Mouse (Mus musculus) embryonic facial prominence, embryonic 11.5 days (tissue): ENCODE measurements around the gene Slc39a10. TPM values are rescaled to one million over a fixed set of nuclear protein-coding genes. Genes with fewer than 3 reads are reported as not detected.

ENCODE experiments used
- ATAC-seq: fragments of 200-750 bp; cut with Nextera tagmentation; replicated peaks from 2 replicates; pipeline ENCODE4 v1.8.0; 2017; ENCODE audit warnings: low read depth; ENCODE audit not compliant: insufficient number of reproducible peaks, low FRiP score, low TSS enrichment
- DNase-seq: peaks from one replicate; pipeline ENCODE4 v3.0.0-alpha.2; 2015; ENCODE audit warnings: low spot score
- H3K27ac ChIP-seq: fragments of 300-500 bp; sonication (generic); replicated peaks from 2 replicates; pipeline ENCODE4 v1.5.1; 2014; ENCODE audit warnings: mild to moderate bottlenecking, low read depth, low read length, control low read depth
- H3K27me3 ChIP-seq: fragments of 300-500 bp; sonication (generic); 2 replicates; pipeline ENCODE4 v1.6.1; 2014; ENCODE audit warnings: mild to moderate bottlenecking, low read length, moderate library complexity, mixed read lengths; ENCODE audit not compliant: control insufficient read depth, insufficient read depth
- H3K36me3 ChIP-seq: fragments of 300-500 bp; sonication (generic); replicated peaks from 2 replicates; pipeline ENCODE4 v1.6.1; 2014; ENCODE audit warnings: low read depth, mild to moderate bottlenecking, low read length, moderate library complexity, mixed read lengths; ENCODE audit not compliant: control insufficient read depth, insufficient read depth
- H3K4me1 ChIP-seq: fragments of 300-500 bp; sonication (generic); 2 replicates; pipeline ENCODE4 v1.6.1; 2014; ENCODE audit warnings: low read length, mixed read lengths; ENCODE audit not compliant: control insufficient read depth, insufficient read depth
- H3K4me2 ChIP-seq: fragments of 300-500 bp; sonication (generic); 2 replicates; pipeline ENCODE4 v1.6.1; 2014; ENCODE audit warnings: low read depth, mild to moderate bottlenecking, control low read depth, low read length, moderate library complexity
- H3K4me3 ChIP-seq: fragments of 300-500 bp; sonication (generic); 2 replicates; pipeline ENCODE4 v1.5.1; 2014; ENCODE audit warnings: low read depth, low read length, control low read depth
- H3K9ac ChIP-seq: fragments of 300-500 bp; sonication (generic); replicated peaks from 2 replicates; pipeline ENCODE4 v1.6.1; 2014; ENCODE audit warnings: mild to moderate bottlenecking, control low read depth, low read length
- H3K9me3 ChIP-seq: fragments of 300-500 bp; sonication (generic); replicated peaks from 2 replicates; pipeline ENCODE4 v1.6.1; 2016; ENCODE audit warnings: mild to moderate bottlenecking, low read length, inconsistent platforms, mixed read lengths; ENCODE audit not compliant: control insufficient read depth
- WGBS: fragments of 180-500 bp; shearing (Covaris S2); extraction: QIAGEN DNeasy Blood & Tissue Kit; methylation state at CpG from one replicate; pipeline ENCODE4 v1.1.7; 2014; 5-methylcytosine and 5-hydroxymethylcytosine counted together
- polyA plus RNA-seq: library from polyadenylated mRNA; unstranded; fragments of >200 nt; fragmentation: Nextera tagmentation; extraction: Ambion mirVana; gene quantifications from 2 replicates; pipeline ENCODE4 v1.2.1, GENCODE M21; 2014

Slc39a10 gene
- 83.6 and 96.2 TPM in 2 replicates for polyA plus RNA-seq

GRCm38 (mm10) chr1:46892752-46893151 lies at the start of gene Slc39a10:
Gene Slc39a10, minus strand, starts transcription at chr1:46892852.
- Histone ChIP-seq H3K27me3 (no peaks in the 10 kb centered on the region), H3K9me3 (no peaks in the 10 kb centered on the region), H3K4me2 (no peak within 1 kb of the TSS), H3K4me3 (no peak within 1 kb of the TSS), H3K36me3 (no peaks in the 10 kb centered on the region), H3K4me1 (no peaks in the 10 kb centered on the region), H3K27ac (no peak within 1 kb of the TSS), H3K9ac (no peak within 1 kb of the TSS)
- WGBS = 63% methylated on average over 3 of the region's 3 CpGs
- DNase-seq (no peak), ATAC-seq (no peak)

GRCm38 (mm10) chr1:46939295-46939694 lies 46.6 kb upstream of the Slc39a10 start:
- Histone ChIP-seq H3K27ac (no peak overlapping the region), H3K27me3 (no peaks in the 10 kb centered on the region), H3K9me3 (no peaks in the 10 kb centered on the region), H3K4me3 (no peak overlapping the region), H3K4me2 (no peak overlapping the region), H3K4me1 (no peaks in the 10 kb centered on the region), H3K36me3 (no peaks in the 10 kb centered on the region), H3K9ac (no peak overlapping the region)
- WGBS = 95% methylated on average over 2 of the region's 2 CpGs
- DNase-seq = no peak
- ATAC-seq = no peak

DNA sequence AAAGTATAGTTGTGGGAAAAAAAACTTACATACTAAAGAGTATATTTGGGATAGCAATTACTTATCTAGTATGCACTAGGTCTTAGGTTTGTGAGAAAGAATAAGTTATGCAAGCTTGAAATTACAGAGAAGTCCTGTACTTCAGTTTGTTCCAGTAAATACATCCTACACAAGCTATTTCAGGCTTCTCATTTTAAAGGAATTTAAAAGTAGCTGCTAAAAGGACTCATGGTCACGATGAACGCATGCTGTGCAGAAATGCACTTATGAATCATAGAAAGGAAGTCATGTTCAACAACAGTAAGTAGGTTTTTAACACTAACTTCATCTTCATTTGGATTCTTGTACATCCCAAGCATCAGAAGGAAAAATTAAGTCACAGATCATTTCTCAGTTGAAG lies 45.0 kb upstream of the Slc39a10 start:
- Histone ChIP-seq H3K9ac (no peak overlapping the region), H3K9me3 (no peaks in the 10 kb centered on the region), H3K27ac (no peak overlapping the region), H3K4me3 (no peak overlapping the region), H3K4me1 (no peaks in the 10 kb centered on the region), H3K36me3 (no peaks in the 10 kb centered on the region), H3K4me2 (no peak overlapping the region), H3K27me3 (no peaks in the 10 kb centered on the region)
- WGBS = 95% methylated on average over 2 of the region's 2 CpGs
- no peak for DNase-seq
- no peak for ATAC-seq

DNA sequence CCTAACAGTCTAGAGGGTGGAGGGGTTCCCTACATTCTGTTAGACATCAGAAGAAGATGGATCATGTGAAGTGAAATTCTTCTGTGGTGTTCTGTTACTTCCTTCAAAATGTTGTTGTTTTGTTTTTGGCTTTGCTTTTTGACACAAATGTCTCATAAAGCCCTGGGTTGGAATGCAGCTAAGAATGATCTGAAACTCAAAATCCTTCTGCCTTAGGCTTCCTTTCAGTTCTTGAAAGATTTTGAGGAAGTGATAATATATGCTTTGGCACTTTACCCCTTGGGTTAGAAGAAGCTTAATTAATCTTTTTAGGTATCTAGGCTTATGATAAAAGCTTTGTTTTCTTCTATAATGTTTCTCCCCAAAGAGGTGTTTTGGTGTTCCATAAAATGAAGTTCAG lies 34.5 kb upstream of the Slc39a10 start:
- no peak overlapping the region for H3K4me2 ChIP-seq
- no peaks in the 10 kb centered on the region for H3K36me3 ChIP-seq
- H3K4me3 ChIP-seq = no peak overlapping the region
- no peak for ATAC-seq
- H3K9ac ChIP-seq = no peak overlapping the region
- H3K9me3 ChIP-seq = no peaks in the 10 kb centered on the region
- H3K4me1 ChIP-seq = no peaks in the 10 kb centered on the region
- H3K27me3 ChIP-seq = no peaks in the 10 kb centered on the region
- no peak overlapping the region for H3K27ac ChIP-seq
- no peak for DNase-seq

- no peaks in the 10 kb centered on the region for H3K27me3 ChIP-seq
- no peak overlapping the region for H3K4me2 ChIP-seq
- no peaks in the 10 kb centered on the region for H3K36me3 ChIP-seq
- no peaks in the 10 kb centered on the region for H3K4me1 ChIP-seq
- 82% methylated on average over 3 of the region's 3 CpGs for WGBS
- ATAC-seq = no peak
- H3K4me3 ChIP-seq = no peak overlapping the region
- no peak overlapping the region for H3K9ac ChIP-seq
- H3K27ac ChIP-seq = no peak overlapping the region
- no peaks in the 10 kb centered on the region for H3K9me3 ChIP-seq
- no peak for DNase-seq
Measured at GRCm38 (mm10) chr1:46926239-46926638, 33.6 kb upstream of the Slc39a10 start.

DNA sequence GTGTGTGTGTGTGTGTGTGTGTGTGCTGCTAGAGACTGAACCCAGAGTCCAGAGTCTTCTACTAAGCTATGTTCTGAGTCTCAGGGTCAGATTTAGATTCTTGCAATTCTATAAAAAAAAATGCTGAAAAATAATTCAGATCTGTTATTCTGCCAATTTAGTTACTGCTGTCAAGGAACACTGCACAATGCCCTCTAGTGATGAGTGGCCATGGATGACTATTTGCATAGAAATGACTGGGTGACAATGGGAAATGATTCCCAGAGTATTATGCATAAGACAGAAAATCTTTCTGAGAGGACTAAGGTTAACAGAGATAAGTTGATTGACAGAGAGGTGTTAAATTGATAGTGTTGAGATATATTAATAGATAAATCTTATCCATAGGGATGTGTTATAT lies 32.3 kb upstream of the Slc39a10 start:
- DNase-seq = no peak
- no peaks in the 10 kb centered on the region for H3K27me3 ChIP-seq
- no peaks in the 10 kb centered on the region for H3K4me1 ChIP-seq
- H3K9me3 ChIP-seq = no peaks in the 10 kb centered on the region
- no peak overlapping the region for H3K4me2 ChIP-seq
- no peak overlapping the region for H3K27ac ChIP-seq
- ATAC-seq = no peak
- H3K4me3 ChIP-seq = no peak overlapping the region
- no peaks in the 10 kb centered on the region for H3K36me3 ChIP-seq
- no peak overlapping the region for H3K9ac ChIP-seq

GRCm38 (mm10) chr1:46922904-46923303 lies 30.3 kb upstream of the Slc39a10 start:
- Histone ChIP-seq H3K36me3 (no peaks in the 10 kb centered on the region), H3K9ac (no peak overlapping the region), H3K27me3 (no peaks in the 10 kb centered on the region), H3K4me3 (no peak overlapping the region), H3K27ac (no peak overlapping the region), H3K4me1 (no peaks in the 10 kb centered on the region), H3K4me2 (no peak overlapping the region), H3K9me3 (no peaks in the 10 kb centered on the region)
- 88% methylated on average over 7 of the region's 7 CpGs for WGBS
- no peak for DNase-seq
- no peak for ATAC-seq

DNA sequence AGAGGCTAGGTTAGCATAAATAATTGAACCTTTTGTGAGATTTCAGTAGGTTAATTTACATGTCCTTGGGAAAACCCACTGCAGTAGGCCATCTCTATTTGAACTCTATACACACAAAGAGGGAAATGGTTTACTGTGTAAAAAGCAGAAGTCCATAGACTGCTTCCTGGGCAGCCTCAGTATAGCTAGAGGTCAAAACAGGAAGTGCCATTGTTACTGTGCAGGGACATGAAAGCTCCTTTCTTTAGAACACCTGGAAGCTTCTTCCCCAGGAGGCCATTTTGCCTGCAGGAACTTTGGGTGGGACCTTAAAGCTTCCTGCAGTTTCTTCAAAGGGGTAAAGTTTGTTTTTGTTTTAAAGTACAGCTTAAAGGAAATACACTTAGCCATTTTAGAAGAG lies 29.0 kb upstream of the Slc39a10 start:
- Histone ChIP-seq H3K4me1 (no peaks in the 10 kb centered on the region), H3K4me2 (no peak overlapping the region), H3K27me3 (no peaks in the 10 kb centered on the region), H3K36me3 (no peaks in the 10 kb centered on the region), H3K4me3 (no peak overlapping the region), H3K27ac (no peak overlapping the region), H3K9ac (no peak overlapping the region), H3K9me3 (no peaks in the 10 kb centered on the region)
- DNase-seq = no peak
- no peak for ATAC-seq

DNA sequence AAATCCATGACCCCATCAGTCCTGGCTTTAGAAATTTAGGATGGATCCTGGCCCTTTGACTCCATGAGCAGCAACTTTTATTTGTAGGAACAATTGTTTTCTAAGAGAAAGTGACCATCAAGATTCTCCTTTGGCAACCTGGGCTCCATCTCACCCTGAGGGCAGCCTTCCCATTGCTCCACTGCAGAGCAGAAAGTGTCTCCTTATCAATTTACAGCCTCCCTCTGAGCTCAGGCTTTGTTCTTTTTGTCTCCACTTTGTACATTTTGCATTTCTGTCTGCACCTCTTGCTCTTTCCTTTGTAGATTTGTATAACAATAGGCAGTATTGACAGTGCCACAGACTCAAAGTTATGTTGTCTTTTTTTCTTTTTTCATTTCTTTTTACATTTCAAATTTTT lies 23.6 kb upstream of the Slc39a10 start:
- H3K4me2 ChIP-seq = no peak overlapping the region
- ATAC-seq = no peak
- no peak overlapping the region for H3K27ac ChIP-seq

More for the DNA sequence above, 23.6 kb upstream of the Slc39a10 start:
- H3K36me3 ChIP-seq = no peaks in the 10 kb centered on the region
- no peaks in the 10 kb centered on the region for H3K4me1 ChIP-seq
- H3K4me3 ChIP-seq = no peak overlapping the region
- DNase-seq = no peak
- no peaks in the 10 kb centered on the region for H3K9me3 ChIP-seq
- no peaks in the 10 kb centered on the region for H3K27me3 ChIP-seq
- H3K9ac ChIP-seq = no peak overlapping the region
